Mouse (Mus musculus): ENCODE results near the gene Mefv. TPM values are rescaled to one million over a fixed set of nuclear protein-coding genes. Genes with fewer than 3 reads are reported as not detected.
A peak's percentile ranks its signal among the peaks of the same experiment; 100 is the strongest.

The Mefv gene
- total RNA-seq (2014; rRNA removed) (not detected in 2 replicates), polyA plus RNA-seq (2015; fragmentation: Nextera tagmentation; extraction: Ambion mirVana) (not detected in 2 replicates)

- Histone ChIP-seq H3K9ac (replicated peaks; ENCODE audit: low read length) (no peak within 1 kb of the TSS), H3K27ac (no peak within 1 kb of the TSS), H3K4me1 (ENCODE audit: insufficient read depth, low read length) (no peaks in the 10 kb centered on the region), H3K9me3 (ENCODE audit: low read length) (no peaks in the 10 kb centered on the region), H3K4me3 (ENCODE audit: low read length) (no peak within 1 kb of the TSS), H3K36me3 (ENCODE audit: insufficient read depth, low read length) (no peaks in the 10 kb centered on the region), H3K27me3 (ENCODE audit: insufficient read depth, low read length) (no peaks in the 10 kb centered on the region), H3K4me2 (ENCODE audit: low read depth, low read length) (no peak within 1 kb of the TSS)
- ATAC-seq: no peak
- DNase-seq (ENCODE audit: low spot score): no peak
- WGBS: 93% methylated on average over 6 of the region's 6 CpGs
- no peak for TF ChIP-seq CTCF (IDR thresholded peaks at IDR 0.05; ENCODE audit: low read depth)
Observed at GRCm38 (mm10) chr16:3717980-3718379, at the start of gene Mefv. TSS of gene Mefv (minus strand) at chr16:3718097.

GRCm38 (mm10) chr16:3748976-3749375 is 31.1 kb upstream of the Mefv start:
- peaks cover 11% of the 10 kb centered on the region for H3K4me1 ChIP-seq (ENCODE audit: insufficient read depth, low read length)
- H3K27ac ChIP-seq: no peak overlapping the region
- TF ChIP-seq CTCF (IDR thresholded peaks at IDR 0.05; ENCODE audit: low read depth): no peak
- H3K36me3 ChIP-seq (ENCODE audit: insufficient read depth, low read length): peaks cover 48% of the 10 kb centered on the region
- no peaks in the 10 kb centered on the region for H3K27me3 ChIP-seq (ENCODE audit: insufficient read depth, low read length)
- no peak overlapping the region for H3K4me2 ChIP-seq (ENCODE audit: low read depth, low read length)
- DNase-seq (ENCODE audit: low spot score) (no peak), ATAC-seq (no peak)
- H3K4me3 ChIP-seq (ENCODE audit: low read length): no peak overlapping the region
- H3K9ac ChIP-seq (replicated peaks; ENCODE audit: low read length): no peak overlapping the region
- WGBS: 100% methylated on average over 3 of the region's 3 CpGs
- peaks cover 22% of the 10 kb centered on the region; the same call in 1 of the 2 replicates for H3K9me3 ChIP-seq (ENCODE audit: low read length)

GRCm38 (mm10) chr16:3745656-3746055 is 27.8 kb upstream of the Mefv start:
- no peak for TF ChIP-seq CTCF (IDR thresholded peaks at IDR 0.05; ENCODE audit: low read depth)
- Histone ChIP-seq H3K9me3 (ENCODE audit: low read length) (peaks cover 22% of the 10 kb centered on the region; the same call in 1 of the 2 replicates), H3K4me3 (ENCODE audit: low read length) (0 out of 2 replicates have a peak overlapping the region, but pooled peaks have one; percentile 68), H3K4me1 (ENCODE audit: insufficient read depth, low read length) (peaks cover 11% of the 10 kb centered on the region), H3K27me3 (ENCODE audit: insufficient read depth, low read length) (no peaks in the 10 kb centered on the region), H3K27ac (no peak overlapping the region), H3K9ac (replicated peaks; ENCODE audit: low read length) (no peak overlapping the region), H3K36me3 (ENCODE audit: insufficient read depth, low read length) (peaks cover 35% of the 10 kb centered on the region), H3K4me2 (ENCODE audit: low read depth, low read length) (peak overlapping the region; percentile 96; the same call in 1 of the 2 replicates)
- DNase-seq (ENCODE audit: low spot score) (no peak), ATAC-seq (no peak)
- WGBS: 92% methylated on average over 4 of the region's 4 CpGs

GRCm38 (mm10) chr16:3744186-3744700 is 26.3 kb upstream of the Mefv start:
- peak overlapping the region; percentile 96 for H3K4me2 ChIP-seq (ENCODE audit: low read depth, low read length)
- DNase-seq (ENCODE audit: low spot score): peak; percentile 24
- WGBS: under 1% methylated on average over 32 of the region's 32 CpGs
- peak overlapping the region; percentile 68 for H3K4me3 ChIP-seq (ENCODE audit: low read length)
- H3K9me3 ChIP-seq (ENCODE audit: low read length): peaks cover 12% of the 10 kb centered on the region; the same call in 1 of the 2 replicates
- ATAC-seq: peak; percentile 67; the same call in 1 of the 2 replicates
- H3K36me3 ChIP-seq (ENCODE audit: insufficient read depth, low read length): peaks cover 23% of the 10 kb centered on the region
- peak overlapping the region; percentile 81 for H3K27ac ChIP-seq
- peak overlapping the region; percentile 74 for H3K9ac ChIP-seq (replicated peaks; ENCODE audit: low read length)
- peaks cover 11% of the 10 kb centered on the region for H3K4me1 ChIP-seq (ENCODE audit: insufficient read depth, low read length)
- no peaks in the 10 kb centered on the region for H3K27me3 ChIP-seq (ENCODE audit: insufficient read depth, low read length)
- no peak; the same call in 1 of the 2 replicates for TF ChIP-seq CTCF (IDR thresholded peaks at IDR 0.05; ENCODE audit: low read depth)

- peak within 1 kb of the TSS; percentile 81 for H3K27ac ChIP-seq
- WGBS: under 1% methylated on average over 42 of the region's 42 CpGs
- ATAC-seq: peak; percentile 98
Observed at GRCm38 (mm10) chr16:3743503-3744185, 25.7 kb upstream of the Mefv start, which contains the start of gene Zfp263. TSS of gene Zfp263 (plus strand) at chr16:3744093.

GRCm38 (mm10) chr16:3742466-3742865 is 24.6 kb upstream of the Mefv start:
- Histone ChIP-seq H3K4me3 (ENCODE audit: low read length) (no peak overlapping the region), H3K27me3 (ENCODE audit: insufficient read depth, low read length) (no peaks in the 10 kb centered on the region), H3K36me3 (ENCODE audit: insufficient read depth, low read length) (peaks cover 9% of the 10 kb centered on the region; the same call in 1 of the 2 replicates), H3K9ac (replicated peaks; ENCODE audit: low read length) (no peak overlapping the region), H3K27ac (peak overlapping the region; percentile 81; the same call in 1 of the 2 replicates), H3K9me3 (ENCODE audit: low read length) (no peaks in the 10 kb centered on the region), H3K4me1 (ENCODE audit: insufficient read depth, low read length) (peaks cover 11% of the 10 kb centered on the region), H3K4me2 (ENCODE audit: low read depth, low read length) (peak overlapping the region; percentile 96)
- WGBS: 97% methylated on average over 6 of the region's 6 CpGs
- DNase-seq (ENCODE audit: low spot score): no peak
- ATAC-seq: no peak
- TF ChIP-seq CTCF (IDR thresholded peaks at IDR 0.05; ENCODE audit: low read depth): no peak

More at GRCm38 (mm10) chr16:3743503-3744185, 25.7 kb upstream of the Mefv start, which contains the start of gene Zfp263:
- peak; percentile 99 for DNase-seq (ENCODE audit: low spot score)
- no peak; the same call in 1 of the 2 replicates for TF ChIP-seq CTCF (IDR thresholded peaks at IDR 0.05; ENCODE audit: low read depth)
- Histone ChIP-seq H3K9me3 (ENCODE audit: low read length) (peaks cover 6% of the 10 kb centered on the region; the same call in 1 of the 2 replicates), H3K9ac (replicated peaks; ENCODE audit: low read length) (peak within 1 kb of the TSS; percentile 74), H3K4me3 (ENCODE audit: low read length) (peak within 1 kb of the TSS; percentile 68), H3K27me3 (ENCODE audit: insufficient read depth, low read length) (no peaks in the 10 kb centered on the region), H3K4me1 (ENCODE audit: insufficient read depth, low read length) (peaks cover 11% of the 10 kb centered on the region), H3K36me3 (ENCODE audit: insufficient read depth, low read length) (peaks cover 17% of the 10 kb centered on the region), H3K4me2 (ENCODE audit: low read depth, low read length) (peak within 1 kb of the TSS; percentile 96)

Measured in hindbrain, postnatal 0 days (tissue).